Mouse (Mus musculus): ENCODE measurements around the gene Rtel1. TPM values are rescaled to one million over a fixed set of nuclear protein-coding genes. Genes with fewer than 3 reads are reported as not detected.

Gene Rtel1
- polyA plus RNA-seq, 1 experiment from 2014 or later: 40.7 TPM

- H3K4me2 ChIP-seq (ENCODE audit: low read length): no peak within 1 kb of the TSS
- H3K9me3 ChIP-seq (replicated peaks; ENCODE audit: control insufficient read depth, low read length): no peaks in the 10 kb centered on the region
- DNase-seq (ENCODE audit: low spot score): no peak
- no peak for ATAC-seq
- H3K36me3 ChIP-seq (ENCODE audit: control insufficient read depth, insufficient read depth, low read length): peaks cover 59% of the 10 kb centered on the region
- H3K27ac ChIP-seq (ENCODE audit: low read depth, low read length): no peak within 1 kb of the TSS
- H3K9ac ChIP-seq (ENCODE audit: low read length): no peak within 1 kb of the TSS
- H3K27me3 ChIP-seq (replicated peaks; ENCODE audit: control insufficient read depth, insufficient read depth, low read length): no peaks in the 10 kb centered on the region
- WGBS: 93% methylated on average over 12 of the region's 12 CpGs
- H3K4me3 ChIP-seq (ENCODE audit: low read depth, low read length): no peak within 1 kb of the TSS
- no peaks in the 10 kb centered on the region for H3K4me1 ChIP-seq (ENCODE audit: control insufficient read depth, insufficient read depth, low read length)
Observed at GRCm38 (mm10) chr2:181379778-181380177, 60.2 kb downstream of the Rtel1 start, which contains the start of gene Lime1. TSS of gene Lime1 (plus strand) at chr2:181380078.

- Histone ChIP-seq H3K27ac (ENCODE audit: low read depth, low read length) (no peak overlapping the region), H3K9me3 (replicated peaks; ENCODE audit: control insufficient read depth, low read length) (no peaks in the 10 kb centered on the region), H3K36me3 (ENCODE audit: control insufficient read depth, insufficient read depth, low read length) (peaks cover 64% of the 10 kb centered on the region), H3K4me1 (ENCODE audit: control insufficient read depth, insufficient read depth, low read length) (no peaks in the 10 kb centered on the region), H3K4me3 (ENCODE audit: low read depth, low read length) (no peak overlapping the region), H3K9ac (ENCODE audit: low read length) (no peak overlapping the region), H3K27me3 (replicated peaks; ENCODE audit: control insufficient read depth, insufficient read depth, low read length) (no peaks in the 10 kb centered on the region), H3K4me2 (ENCODE audit: low read length) (no peak overlapping the region)
- WGBS: 90% methylated on average over 5 of the region's 5 CpGs
- DNase-seq (ENCODE audit: low spot score) (no peak), ATAC-seq (no peak)
Observed at GRCm38 (mm10) chr2:181380251-181380650, 60.7 kb downstream of the Rtel1 start.

GRCm38 (mm10) chr2:181381107-181381506, 61.6 kb downstream of the Rtel1 start:
- no peak overlapping the region for H3K4me3 ChIP-seq (ENCODE audit: low read depth, low read length)
- H3K4me1 ChIP-seq (ENCODE audit: control insufficient read depth, insufficient read depth, low read length): no peaks in the 10 kb centered on the region
- no peak overlapping the region for H3K4me2 ChIP-seq (ENCODE audit: low read length)
- no peak for DNase-seq (ENCODE audit: low spot score)
- ATAC-seq: no peak
- H3K9me3 ChIP-seq (replicated peaks; ENCODE audit: control insufficient read depth, low read length): no peaks in the 10 kb centered on the region
- WGBS: 86% methylated on average over 5 of the region's 5 CpGs
- H3K27ac ChIP-seq (ENCODE audit: low read depth, low read length): no peak overlapping the region
- H3K36me3 ChIP-seq (ENCODE audit: control insufficient read depth, insufficient read depth, low read length): peaks cover 72% of the 10 kb centered on the region
- H3K27me3 ChIP-seq (replicated peaks; ENCODE audit: control insufficient read depth, insufficient read depth, low read length): no peaks in the 10 kb centered on the region
- H3K9ac ChIP-seq (ENCODE audit: low read length): no peak overlapping the region

- Histone ChIP-seq H3K4me1 (ENCODE audit: control insufficient read depth, insufficient read depth, low read length) (no peaks in the 10 kb centered on the region), H3K27ac (ENCODE audit: low read depth, low read length) (no peak overlapping the region), H3K4me3 (ENCODE audit: low read depth, low read length) (no peak overlapping the region), H3K9ac (ENCODE audit: low read length) (no peak overlapping the region), H3K36me3 (ENCODE audit: control insufficient read depth, insufficient read depth, low read length) (peaks cover 77% of the 10 kb centered on the region), H3K4me2 (ENCODE audit: low read length) (no peak overlapping the region), H3K9me3 (replicated peaks; ENCODE audit: control insufficient read depth, low read length) (no peaks in the 10 kb centered on the region), H3K27me3 (replicated peaks; ENCODE audit: control insufficient read depth, insufficient read depth, low read length) (no peaks in the 10 kb centered on the region)
- ATAC-seq (no peak), DNase-seq (ENCODE audit: low spot score) (no peak)
- WGBS: 90% methylated on average over 6 of the region's 6 CpGs
Observed at GRCm38 (mm10) chr2:181381631-181382306, 62.2 kb downstream of the Rtel1 start.

- peaks cover 75% of the 10 kb centered on the region for H3K36me3 ChIP-seq (ENCODE audit: control insufficient read depth, insufficient read depth, low read length)
Observed at GRCm38 (mm10) chr2:181384463-181384862, 64.9 kb downstream of the Rtel1 start.

GRCm38 (mm10) chr2:181384919-181385391, 65.4 kb downstream of the Rtel1 start:
- 81% methylated on average over 4 of the region's 4 CpGs for WGBS
- Histone ChIP-seq H3K9me3 (replicated peaks; ENCODE audit: control insufficient read depth, low read length) (no peaks in the 10 kb centered on the region), H3K4me2 (ENCODE audit: low read length) (no peak overlapping the region), H3K4me1 (ENCODE audit: control insufficient read depth, insufficient read depth, low read length) (no peaks in the 10 kb centered on the region), H3K27ac (ENCODE audit: low read depth, low read length) (no peak overlapping the region), H3K4me3 (ENCODE audit: low read depth, low read length) (no peak overlapping the region), H3K9ac (ENCODE audit: low read length) (no peak overlapping the region), H3K27me3 (replicated peaks; ENCODE audit: control insufficient read depth, insufficient read depth, low read length) (no peaks in the 10 kb centered on the region), H3K36me3 (ENCODE audit: control insufficient read depth, insufficient read depth, low read length) (peaks cover 70% of the 10 kb centered on the region)
- peak; percentile 25 for DNase-seq (ENCODE audit: low spot score)
- peak; percentile 32; the same call in 1 of the 2 replicates for ATAC-seq

More at GRCm38 (mm10) chr2:181384463-181384862, 64.9 kb downstream of the Rtel1 start:
- H3K4me1 ChIP-seq (ENCODE audit: control insufficient read depth, insufficient read depth, low read length): no peaks in the 10 kb centered on the region
- H3K9ac ChIP-seq (ENCODE audit: low read length): no peak overlapping the region
- no peak overlapping the region for H3K4me2 ChIP-seq (ENCODE audit: low read length)
- H3K27me3 ChIP-seq (replicated peaks; ENCODE audit: control insufficient read depth, insufficient read depth, low read length): no peaks in the 10 kb centered on the region
- 93% methylated on average over 7 of the region's 7 CpGs for WGBS
- H3K4me3 ChIP-seq (ENCODE audit: low read depth, low read length): no peak overlapping the region
- DNase-seq (ENCODE audit: low spot score) (no peak), ATAC-seq (no peak)
- no peak overlapping the region for H3K27ac ChIP-seq (ENCODE audit: low read depth, low read length)
- no peaks in the 10 kb centered on the region for H3K9me3 ChIP-seq (replicated peaks; ENCODE audit: control insufficient read depth, low read length)

GRCm38 (mm10) chr2:181385885-181386284, 66.3 kb downstream of the Rtel1 start:
- no peaks in the 10 kb centered on the region for H3K4me1 ChIP-seq (ENCODE audit: control insufficient read depth, insufficient read depth, low read length)
- no peak overlapping the region for H3K4me2 ChIP-seq (ENCODE audit: low read length)
- ATAC-seq (no peak), DNase-seq (ENCODE audit: low spot score) (no peak)
- no peak overlapping the region for H3K4me3 ChIP-seq (ENCODE audit: low read depth, low read length)
- H3K27ac ChIP-seq (ENCODE audit: low read depth, low read length): no peak overlapping the region
- H3K27me3 ChIP-seq (replicated peaks; ENCODE audit: control insufficient read depth, insufficient read depth, low read length): no peaks in the 10 kb centered on the region
- WGBS: 86% methylated on average over 3 of the region's 3 CpGs
- H3K9ac ChIP-seq (ENCODE audit: low read length): no peak overlapping the region
- no peaks in the 10 kb centered on the region for H3K9me3 ChIP-seq (replicated peaks; ENCODE audit: control insufficient read depth, low read length)
- peaks cover 63% of the 10 kb centered on the region for H3K36me3 ChIP-seq (ENCODE audit: control insufficient read depth, insufficient read depth, low read length)

GRCm38 (mm10) chr2:181386663-181387210, 67.2 kb downstream of the Rtel1 start:
- Histone ChIP-seq H3K27me3 (replicated peaks; ENCODE audit: control insufficient read depth, insufficient read depth, low read length) (no peaks in the 10 kb centered on the region), H3K9ac (ENCODE audit: low read length) (no peak overlapping the region), H3K27ac (ENCODE audit: low read depth, low read length) (no peak overlapping the region), H3K9me3 (replicated peaks; ENCODE audit: control insufficient read depth, low read length) (no peaks in the 10 kb centered on the region), H3K4me3 (ENCODE audit: low read depth, low read length) (no peak overlapping the region), H3K36me3 (ENCODE audit: control insufficient read depth, insufficient read depth, low read length) (peaks cover 59% of the 10 kb centered on the region), H3K4me1 (ENCODE audit: control insufficient read depth, insufficient read depth, low read length) (no peaks in the 10 kb centered on the region), H3K4me2 (ENCODE audit: low read length) (no peak overlapping the region)
- WGBS: 79% methylated on average over 3 of the region's 4 CpGs
- DNase-seq (ENCODE audit: low spot score): no peak
- ATAC-seq: no peak

Data from forebrain, embryonic 14.5 days (tissue).